Comparison of ENCODE assay signal across 8 mouse cellular contexts in genomic region chr11:103111301-103111700, GRCm38 (mm10). TPM values are rescaled to one million over a fixed set of nuclear protein-coding genes. Genes with fewer than 3 reads are reported as not detected.
DNase-seq lines count a peak whose midpoint lies in the region; ATAC-seq lines count a peak whose summit lies in the region.

No protein-coding gene starts in this region.

- intact Hi-C loops in gastrocnemius, postnatal 14 days (cut with DNase I; ENCODE audit: low total_unique reads), result no loop called here

- 24% methylated on average over 10 of the region's 10 CpGs for WGBS in hindbrain, embryonic 15.5 days
- 52% methylated on average over 10 of the region's 10 CpGs for WGBS in liver, embryonic 15.5 days (ENCODE audit: insufficient replicate concordance)

- peak overlapping the region; percentile 32; the same call in 1 of the 2 replicates for H3K9ac ChIP-seq in hindbrain, embryonic 15.5 days
- H3K9ac ChIP-seq in liver, embryonic 15.5 days, result no peak overlapping the region

- peak; percentile 38 for DNase-seq in gastrocnemius, postnatal 25 days
- no peak for DNase-seq in gastrocnemius, postnatal 14 days
- DNase-seq in R1 (ENCODE audit: low read depth, low spot score), result peak; percentile 2
- DNase-seq in layer of hippocampus, adult 8-10 months (ENCODE audit: low spot score in 2 of 2), result no peak
- DNase-seq in layer of hippocampus, adult 11-12 months (ENCODE audit: low spot score), result no peak

- ATAC-seq in hindbrain, embryonic 15.5 days (ENCODE audit: low FRiP score, low read depth), result no peak
- ATAC-seq in liver, embryonic 15.5 days (ENCODE audit: insufficient read depth), result no peak
- no peak for ATAC-seq in megakaryocyte-erythroid progenitor cell, adult 5-6 weeks (replicated peaks; ENCODE audit: low FRiP score, low TSS enrichment, poor library complexity, severe bottlenecking)

- H3K4me3 ChIP-seq in hindbrain, embryonic 15.5 days, result peak overlapping the region; percentile 26; the same call in 1 of the 2 replicates
- H3K4me3 ChIP-seq in liver, embryonic 15.5 days (replicated peaks), result peak overlapping the region; percentile 39; the same call in 1 of the 2 replicates

- H3K4me2 ChIP-seq in hindbrain, embryonic 15.5 days, result peak overlapping the region; percentile 52
- H3K4me2 ChIP-seq in liver, embryonic 15.5 days, result peak overlapping the region; percentile 65

- no peaks in the 10 kb centered on the region for H3K36me3 ChIP-seq in hindbrain, embryonic 15.5 days
- H3K36me3 ChIP-seq in liver, embryonic 15.5 days (replicated peaks), result peaks cover 40% of the 10 kb centered on the region

- peaks cover 27% of the 10 kb centered on the region for H3K27me3 ChIP-seq in hindbrain, embryonic 15.5 days
- H3K27me3 ChIP-seq in liver, embryonic 15.5 days, result peaks cover 21% of the 10 kb centered on the region

- H3K27ac ChIP-seq in hindbrain, embryonic 15.5 days (replicated peaks), result no peak overlapping the region
- peak overlapping the region; percentile 45; the same call in 1 of the 2 replicates for H3K27ac ChIP-seq in liver, embryonic 15.5 days (replicated peaks)

- H3K9me3 ChIP-seq in hindbrain, embryonic 15.5 days, result no peaks in the 10 kb centered on the region
- H3K9me3 ChIP-seq in liver, embryonic 15.5 days (replicated peaks), result no peaks in the 10 kb centered on the region

- peaks cover 24% of the 10 kb centered on the region for H3K4me1 ChIP-seq in hindbrain, embryonic 15.5 days (replicated peaks)
- H3K4me1 ChIP-seq in liver, embryonic 15.5 days (replicated peaks), result peaks cover 55% of the 10 kb centered on the region

RNA-seq across cellular contexts. Expression of gene Hexim1, which starts 4.7 kb away (rescaled TPM):
- total RNA-seq in gastrocnemius, postnatal 25 days (2021), result 10 to 100 TPM; 17.4 to 19.0 TPM
- 10 to 100 TPM; 20.7 to 21.5 TPM for total RNA-seq in gastrocnemius, postnatal 14 days (2021)
- polyA plus RNA-seq in hindbrain, embryonic 15.5 days (2015; fragmentation: Nextera tagmentation; extraction: Ambion mirVana), result 3.7 and 3.9 TPM in 2 replicates
- polyA plus RNA-seq in liver, embryonic 15.5 days (2015; fragmentation: Nextera tagmentation; extraction: Ambion mirVana), result 1.8 and 1.9 TPM in 2 replicates
- 10 to 100 TPM; 39.0 to 51.3 (median 45.9) TPM for total RNA-seq in layer of hippocampus, adult 8-10 months (2022)
- total RNA-seq in megakaryocyte-erythroid progenitor cell, adult 5-6 weeks (2014; fragmentation: Nextera tagmentation), result 10.5 and 15.5 TPM in 2 replicates
- total RNA-seq in megakaryocyte-erythroid progenitor cell, adult 5-6 weeks (2017), result 22.8 and 32.0 TPM in 2 replicates

RNA-seq across cellular contexts. Expression of gene Acbd4, which starts 9.8 kb away (rescaled TPM):
- 10 to 100 TPM; 23.7 to 29.7 TPM for total RNA-seq in gastrocnemius, postnatal 25 days (2021)
- total RNA-seq in gastrocnemius, postnatal 14 days (2021), result 10 to 100 TPM; 30.0 to 35.7 TPM
- 11.1 and 13.3 TPM in 2 replicates for polyA plus RNA-seq in hindbrain, embryonic 15.5 days (2015; fragmentation: Nextera tagmentation; extraction: Ambion mirVana)
- polyA plus RNA-seq in liver, embryonic 15.5 days (2015; fragmentation: Nextera tagmentation; extraction: Ambion mirVana), result 60.6 and 60.9 TPM in 2 replicates
- total RNA-seq in layer of hippocampus, adult 8-10 months (2022), result 10 to 100 TPM; 88.4 to 98.2 (median 94.7) TPM
- total RNA-seq in megakaryocyte-erythroid progenitor cell, adult 5-6 weeks (2014; fragmentation: Nextera tagmentation), result 6.8 and 15.5 TPM in 2 replicates
- total RNA-seq in megakaryocyte-erythroid progenitor cell, adult 5-6 weeks (2017), result 10.8 and 11.4 TPM in 2 replicates

RNA-seq across cellular contexts. Expression of gene Plcd3, which starts 9.8 kb away (rescaled TPM):
- 1 to 10 TPM; 3.2 to 3.9 TPM for total RNA-seq in gastrocnemius, postnatal 25 days (2021)
- 1 to 10 TPM; 4.5 TPM for total RNA-seq in gastrocnemius, postnatal 14 days (2021)
- polyA plus RNA-seq in hindbrain, embryonic 15.5 days (2015; fragmentation: Nextera tagmentation; extraction: Ambion mirVana), result 3.7 and 4.4 TPM in 2 replicates
- polyA plus RNA-seq in liver, embryonic 15.5 days (2015; fragmentation: Nextera tagmentation; extraction: Ambion mirVana), result 0.31 and 0.45 TPM in 2 replicates
- total RNA-seq in layer of hippocampus, adult 8-10 months (2022), result 10 to 100 TPM; 11.0 to 15.3 (median 12.8) TPM
- total RNA-seq in megakaryocyte-erythroid progenitor cell, adult 5-6 weeks (2014; fragmentation: Nextera tagmentation), result not detected in 2 replicates
- total RNA-seq in megakaryocyte-erythroid progenitor cell, adult 5-6 weeks (2017), result not detected in 2 replicates

RNA-seq across cellular contexts. Expression of gene Hexim2, which starts 20.9 kb away (rescaled TPM):
- 1 to 10 TPM; 1.0 to 1.9 TPM for total RNA-seq in gastrocnemius, postnatal 25 days (2021)
- 1 to 10 TPM; 2.7 to 3.8 TPM for total RNA-seq in gastrocnemius, postnatal 14 days (2021)
- polyA plus RNA-seq in hindbrain, embryonic 15.5 days (2015; fragmentation: Nextera tagmentation; extraction: Ambion mirVana), result 23.5 and 28.4 TPM in 2 replicates
- 4.2 and 4.7 TPM in 2 replicates for polyA plus RNA-seq in liver, embryonic 15.5 days (2015; fragmentation: Nextera tagmentation; extraction: Ambion mirVana)
- total RNA-seq in layer of hippocampus, adult 8-10 months (2022), result 10 to 100 TPM in 3 of 4 experiments, 1 to 10 TPM in 1; 9.4 to 15.1 (median 11.6) TPM
- 4.1 and 12.1 TPM in 2 replicates for total RNA-seq in megakaryocyte-erythroid progenitor cell, adult 5-6 weeks (2014; fragmentation: Nextera tagmentation)
- total RNA-seq in megakaryocyte-erythroid progenitor cell, adult 5-6 weeks (2017), result 1.6 and 7.8 TPM in 2 replicates

RNA-seq across cellular contexts. Expression of gene Fmnl1, which starts 59.6 kb away (rescaled TPM):
- total RNA-seq in gastrocnemius, postnatal 25 days (2021), result 1 to 10 TPM; 4.7 to 4.9 TPM
- total RNA-seq in gastrocnemius, postnatal 14 days (2021), result 1 to 10 TPM; 6.7 to 7.3 TPM
- 7.0 and 7.8 TPM in 2 replicates for polyA plus RNA-seq in hindbrain, embryonic 15.5 days (2015; fragmentation: Nextera tagmentation; extraction: Ambion mirVana)
- polyA plus RNA-seq in liver, embryonic 15.5 days (2015; fragmentation: Nextera tagmentation; extraction: Ambion mirVana), result 5.7 and 6.2 TPM in 2 replicates
- 100 to 1,000 TPM; 121 to 133 (median 125) TPM for total RNA-seq in layer of hippocampus, adult 8-10 months (2022)
- 32.2 and 35.9 TPM in 2 replicates for total RNA-seq in megakaryocyte-erythroid progenitor cell, adult 5-6 weeks (2014; fragmentation: Nextera tagmentation)
- total RNA-seq in megakaryocyte-erythroid progenitor cell, adult 5-6 weeks (2017), result 7.4 and 9.7 TPM in 2 replicates

Comparison
In these comparisons a context has a peak if more than half of its experiments do, and no peak if none do; other contexts are left out.
1. DNase-seq: peak in gastrocnemius, postnatal 25 days (single experiment) and R1 (single experiment); none in gastrocnemius, postnatal 14 days (single experiment), layer of hippocampus, adult 8-10 months (0 of 2) and layer of hippocampus, adult 11-12 months (single experiment).